9 mouse cellular contexts compared by ENCODE assay signal in the genomic region with DNA sequence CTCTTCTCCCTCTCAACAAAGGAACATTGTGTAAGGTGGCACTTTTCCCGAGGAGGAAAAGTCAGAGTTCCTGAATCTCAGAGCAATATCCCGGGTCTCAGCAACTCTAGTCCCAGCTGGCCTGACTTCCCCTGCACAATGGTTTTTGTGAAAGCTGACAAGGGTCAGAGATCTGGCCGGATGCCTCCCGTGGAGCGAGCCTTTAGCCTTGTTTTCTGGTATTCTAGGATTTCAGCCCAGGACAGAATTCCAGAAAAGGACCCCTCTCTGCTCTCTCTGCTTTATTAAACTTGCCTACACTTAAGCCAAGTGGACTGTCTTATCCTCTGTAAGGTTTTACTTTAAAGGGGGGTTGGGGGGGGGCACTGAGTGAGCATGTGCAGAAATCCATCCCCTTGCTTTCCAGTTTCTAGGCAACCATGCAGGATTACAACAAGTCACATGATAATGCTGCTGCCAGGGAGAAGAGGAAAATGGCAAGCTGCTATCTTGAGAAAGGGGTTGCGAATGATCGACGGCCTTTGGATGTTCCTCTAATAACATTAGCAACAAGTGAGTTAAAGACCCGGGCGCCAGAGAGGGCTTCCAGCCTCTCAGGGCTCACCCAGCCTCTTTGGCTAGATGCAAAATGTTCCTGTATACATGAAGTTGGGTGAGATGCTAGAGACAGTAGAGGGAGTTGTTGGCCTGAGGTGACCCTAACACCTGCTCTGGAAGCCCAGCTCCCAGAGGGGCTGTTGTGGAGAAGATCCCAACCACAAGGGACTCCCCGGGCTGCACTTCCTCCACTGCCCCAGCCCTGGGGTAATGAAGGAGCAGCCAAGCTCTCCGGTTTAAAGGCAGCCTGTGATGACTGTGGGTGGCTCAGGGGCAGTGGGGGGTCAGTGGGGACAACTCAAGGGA. TPM values are rescaled to one million over a fixed set of nuclear protein-coding genes. Genes with fewer than 3 reads are reported as not detected.
DNase-seq lines count a peak whose midpoint lies in the region; ATAC-seq and TF ChIP-seq lines count a peak whose summit lies in the region.
"Had no signal": no experiment of that assay in that cellular context is flagged by ENCODE, and none has a peak within 500 bp of the region (broad histone marks: within the 10 kb centered on the region; RNA-seq: fewer than 3 reads in every experiment).

No protein-coding gene starts in this region.

- peak; percentile 59 to 74 for DNase-seq in left cerebral cortex, postnatal 25 days (ENCODE audit: low spot score in 2 of 2)
- DNase-seq in left cerebral cortex, postnatal 36 days (ENCODE audit: low spot score in 2 of 2) = no peak
- no peak for DNase-seq in forebrain, embryonic 10.5 days (ENCODE audit: extremely low spot score, low spot score)
- DNase-seq in hindbrain, postnatal 0 days (ENCODE audit: low spot score) = peak; percentile 80
- DNase-seq in thymus, postnatal 0 days (ENCODE audit: low spot score) = no peak
- DNase-seq in cerebellum, postnatal 4 days (ENCODE audit: low spot score in 2 of 2) = no peak
- no peak for DNase-seq in liver, embryonic 11.5 days (ENCODE audit: low spot score)

- H3K36me3 ChIP-seq in forebrain, embryonic 10.5 days (replicated peaks) = no peaks in the 10 kb centered on the region
- H3K36me3 ChIP-seq in hindbrain, postnatal 0 days (ENCODE audit: insufficient read depth, low read length) = no peaks in the 10 kb centered on the region
- no peaks in the 10 kb centered on the region for H3K36me3 ChIP-seq in midbrain, embryonic 16.5 days (ENCODE audit: control insufficient read depth, insufficient read depth, low read length)
- H3K36me3 ChIP-seq in liver, embryonic 11.5 days (ENCODE audit: control insufficient read depth, insufficient read depth, low read length) = no peaks in the 10 kb centered on the region

- TF ChIP-seq CTCF in hindbrain, postnatal 0 days (IDR thresholded peaks at IDR 0.05; ENCODE audit: low read depth) = no peak; the same call in 1 of the 2 replicates

- H3K4me1 ChIP-seq in forebrain, embryonic 10.5 days = peaks cover 47% of the 10 kb centered on the region
- peaks cover 6% of the 10 kb centered on the region for H3K4me1 ChIP-seq in hindbrain, postnatal 0 days (ENCODE audit: insufficient read depth, low read length)
- peaks cover 29% of the 10 kb centered on the region for H3K4me1 ChIP-seq in midbrain, embryonic 16.5 days (ENCODE audit: control insufficient read depth, insufficient read depth, low read length)
- no peaks in the 10 kb centered on the region for H3K4me1 ChIP-seq in liver, embryonic 11.5 days (replicated peaks; ENCODE audit: control insufficient read depth, insufficient read depth, low read length)

- H3K9me3 ChIP-seq in forebrain, embryonic 10.5 days = peaks cover 9% of the 10 kb centered on the region; the same call in 1 of the 2 replicates
- H3K9me3 ChIP-seq in hindbrain, postnatal 0 days (ENCODE audit: low read length) = no peaks in the 10 kb centered on the region
- H3K9me3 ChIP-seq in midbrain, embryonic 16.5 days (replicated peaks; ENCODE audit: control insufficient read depth, low read length, poor library complexity, severe bottlenecking) = no peaks in the 10 kb centered on the region; the same call in 1 of the 2 replicates
- H3K9me3 ChIP-seq in liver, embryonic 11.5 days (ENCODE audit: control insufficient read depth, low read length) = no peaks in the 10 kb centered on the region

- H3K9ac ChIP-seq in hindbrain, postnatal 0 days (replicated peaks; ENCODE audit: low read length) = no peak overlapping the region; the same call in 1 of the 2 replicates
- H3K9ac ChIP-seq in midbrain, embryonic 16.5 days (ENCODE audit: low read depth, low read length) = peak overlapping the region; percentile 10; the same call in 1 of the 2 replicates
- no peak overlapping the region for H3K9ac ChIP-seq in liver, embryonic 11.5 days (ENCODE audit: low read depth, low read length)

- H3K4me2 ChIP-seq in hindbrain, postnatal 0 days (ENCODE audit: low read depth, low read length) = peak overlapping the region; percentile 45
- H3K4me2 ChIP-seq in midbrain, embryonic 16.5 days (ENCODE audit: low read length) = peak overlapping the region; percentile 49
- no peak overlapping the region for H3K4me2 ChIP-seq in liver, embryonic 11.5 days

- H3K27me3 ChIP-seq in forebrain, embryonic 10.5 days (ENCODE audit: poor library complexity, severe bottlenecking) = peaks cover 12% of the 10 kb centered on the region
- no peaks in the 10 kb centered on the region for H3K27me3 ChIP-seq in hindbrain, postnatal 0 days (ENCODE audit: insufficient read depth, low read length)
- no peaks in the 10 kb centered on the region for H3K27me3 ChIP-seq in midbrain, embryonic 16.5 days (ENCODE audit: control insufficient read depth, insufficient read depth, low read depth, low read length)
- H3K27me3 ChIP-seq in liver, embryonic 11.5 days (replicated peaks; ENCODE audit: control insufficient read depth, insufficient read depth, low read length) = peaks cover 35% of the 10 kb centered on the region
- H3K27me3 ChIP-seq: Patski had no signal

- 10% methylated on average over 12 of the region's 12 CpGs for WGBS in forebrain, embryonic 10.5 days
- WGBS in hindbrain, postnatal 0 days = 4% methylated on average over 12 of the region's 12 CpGs
- 2% methylated on average over 12 of the region's 12 CpGs for WGBS in midbrain, embryonic 16.5 days
- WGBS in liver, embryonic 11.5 days = 36% methylated on average over 12 of the region's 12 CpGs

- peak overlapping the region; percentile 29; the same call in 1 of the 2 replicates for H3K4me3 ChIP-seq in forebrain, embryonic 10.5 days
- H3K4me3 ChIP-seq in hindbrain, postnatal 0 days (ENCODE audit: low read length) = 0 out of 2 replicates have a peak overlapping the region, but pooled peaks have one; percentile 16
- peak overlapping the region; percentile 8 for H3K4me3 ChIP-seq in midbrain, embryonic 16.5 days (ENCODE audit: low read depth, low read length)
- H3K4me3 ChIP-seq in liver, embryonic 11.5 days (ENCODE audit: low read depth, low read length) = no peak overlapping the region

- H3K27ac ChIP-seq in forebrain, embryonic 10.5 days = peak overlapping the region; percentile 81
- peak overlapping the region; percentile 72; the same call in 1 of the 2 replicates for H3K27ac ChIP-seq in hindbrain, postnatal 0 days
- peak overlapping the region; percentile 69 for H3K27ac ChIP-seq in midbrain, embryonic 16.5 days (ENCODE audit: low read length)
- no peak overlapping the region for H3K27ac ChIP-seq in liver, embryonic 11.5 days (ENCODE audit: low read depth, low read length)

- intact Hi-C loops in left cerebral cortex, postnatal 25 days (cut with DNase I) = loop anchor here (2.0 kb wide), 1 partner anchor 159 kb away; no protein-coding TSS in a partner anchor
- intact Hi-C loops in left cerebral cortex, postnatal 36 days (cut with DNase I) = no loop called here

- peak; percentile 36; the same call in 1 of the 2 replicates for ATAC-seq in hindbrain, postnatal 0 days
- ATAC-seq in midbrain, embryonic 16.5 days = peak; percentile 40; the same call in 1 of the 2 replicates
- no peak for ATAC-seq in liver, embryonic 11.5 days (replicated peaks; ENCODE audit: low FRiP score)
- ATAC-seq: Patski had no signal

RNA-seq across cellular contexts. Expression of a gene that starts 2.5 kb away (rescaled TPM):
- 10 to 100 TPM; 32.4 to 33.9 TPM for total RNA-seq in left cerebral cortex, postnatal 25 days (2021)
- 10 to 100 TPM; 33.3 to 34.9 TPM for total RNA-seq in left cerebral cortex, postnatal 36 days (2021)
- polyA plus RNA-seq in forebrain, embryonic 10.5 days (2016; fragmentation: Nextera tagmentation; extraction: Ambion mirVana) = 12.8 and 14.3 TPM in 2 replicates
- total RNA-seq in hindbrain, postnatal 0 days (2014; rRNA removed) = 31.8 and 38.0 TPM in 2 replicates
- 5.9 and 6.0 TPM in 2 replicates for polyA plus RNA-seq in hindbrain, postnatal 0 days (2015; fragmentation: Nextera tagmentation; extraction: Ambion mirVana)
- polyA plus RNA-seq in midbrain, embryonic 16.5 days (2015; fragmentation: Nextera tagmentation; extraction: Ambion mirVana) = 9.3 and 11.3 TPM in 2 replicates
- polyA plus RNA-seq in thymus, postnatal 0 days (2015; fragmentation: Nextera tagmentation; extraction: Ambion mirVana) = 3.6 TPM in 2 replicates
- polyA plus RNA-seq in liver, embryonic 11.5 days (2014; fragmentation: Nextera tagmentation; extraction: Ambion mirVana) = 1.7 and 2.3 TPM in 2 replicates

Comparison
In these comparisons a context has a peak if more than half of its experiments do, and no peak if none do; other contexts are left out.
1. DNase-seq: peak in left cerebral cortex, postnatal 25 days (2 of 2) and hindbrain, postnatal 0 days (single experiment); none in left cerebral cortex, postnatal 36 days (0 of 2), forebrain, embryonic 10.5 days (single experiment), thymus, postnatal 0 days (single experiment), cerebellum, postnatal 4 days (0 of 2) and liver, embryonic 11.5 days (single experiment).